Mouse (Mus musculus): ENCODE measurements around the gene Miga1. TPM values are rescaled to one million over a fixed set of nuclear protein-coding genes. Genes with fewer than 3 reads are reported as not detected.

Miga1 gene
- polyA plus RNA-seq, 1 experiment from 2014 or later = 24.0 TPM

GRCm38 (mm10) chr3:152347227-152347626 lies 7.0 kb upstream of the Miga1 start:
- Histone ChIP-seq H3K9me3 (replicated peaks) (no peaks in the 10 kb centered on the region), H3K4me3 (peak overlapping the region; percentile 76), H3K36me3 (no peaks in the 10 kb centered on the region), H3K9ac (peak overlapping the region; percentile 78), H3K4me1 (peaks cover 19% of the 10 kb centered on the region), H3K27me3 (no peaks in the 10 kb centered on the region), H3K27ac (no peak overlapping the region), H3K4me2 (replicated peaks) (peak overlapping the region; percentile 59)
- ATAC-seq (ENCODE audit: low FRiP score) = no peak
- 43% methylated on average over 3 of the region's 3 CpGs for WGBS

- Histone ChIP-seq H3K27ac (peak overlapping the region; percentile 72), H3K4me3 (peak overlapping the region; percentile 76), H3K9ac (peak overlapping the region; percentile 78), H3K36me3 (no peaks in the 10 kb centered on the region), H3K27me3 (no peaks in the 10 kb centered on the region), H3K9me3 (replicated peaks) (no peaks in the 10 kb centered on the region), H3K4me1 (peaks cover 19% of the 10 kb centered on the region), H3K4me2 (replicated peaks) (peak overlapping the region; percentile 59)
- ATAC-seq (ENCODE audit: low FRiP score) = peak; percentile 70
- WGBS = under 1% methylated on average over 32 of the region's 54 CpGs
Measured at GRCm38 (mm10) chr3:152346633-152347141, 6.5 kb upstream of the Miga1 start.

GRCm38 (mm10) chr3:152345732-152346632 lies 5.8 kb upstream of the Miga1 start, which contains the start of gene Usp33:
Gene Usp33 (plus strand): TSS chr3:152346478.
- Histone ChIP-seq H3K4me1 (peaks cover 19% of the 10 kb centered on the region), H3K36me3 (no peaks in the 10 kb centered on the region), H3K27ac (peak within 1 kb of the TSS; percentile 72), H3K4me2 (replicated peaks) (peak within 1 kb of the TSS; percentile 59), H3K4me3 (peak within 1 kb of the TSS; percentile 76), H3K9ac (peak within 1 kb of the TSS; percentile 78), H3K9me3 (replicated peaks) (no peaks in the 10 kb centered on the region), H3K27me3 (no peaks in the 10 kb centered on the region)
- peak; percentile 97 for ATAC-seq (ENCODE audit: low FRiP score)
- WGBS = 7% methylated on average over 40 of the region's 44 CpGs

GRCm38 (mm10) chr3:152342961-152343517 lies 2.8 kb upstream of the Miga1 start:
- Histone ChIP-seq H3K4me2 (replicated peaks) (no peak overlapping the region), H3K4me1 (peaks cover 11% of the 10 kb centered on the region), H3K9ac (no peak overlapping the region), H3K4me3 (no peak overlapping the region), H3K27me3 (no peaks in the 10 kb centered on the region), H3K27ac (no peak overlapping the region), H3K9me3 (replicated peaks) (no peaks in the 10 kb centered on the region), H3K36me3 (no peaks in the 10 kb centered on the region)
- ATAC-seq (ENCODE audit: low FRiP score) = no peak
- 93% methylated on average over 15 of the region's 15 CpGs for WGBS

- H3K4me1 ChIP-seq = peaks cover 4% of the 10 kb centered on the region
- no peaks in the 10 kb centered on the region for H3K27me3 ChIP-seq
- 79% methylated on average over 8 of the region's 8 CpGs for WGBS
Measured at GRCm38 (mm10) chr3:152336085-152336484, 4.1 kb downstream of the Miga1 start.

GRCm38 (mm10) chr3:152333641-152334040 lies 6.6 kb downstream of the Miga1 start:
- Histone ChIP-seq H3K9me3 (replicated peaks) (no peaks in the 10 kb centered on the region), H3K27me3 (no peaks in the 10 kb centered on the region), H3K4me1 (no peaks in the 10 kb centered on the region), H3K36me3 (peaks cover 48% of the 10 kb centered on the region), H3K4me3 (no peak overlapping the region), H3K4me2 (replicated peaks) (no peak overlapping the region), H3K27ac (no peak overlapping the region), H3K9ac (no peak overlapping the region)
- no peak for ATAC-seq (ENCODE audit: low FRiP score)
- WGBS = 95% methylated on average over 10 of the region's 10 CpGs

More at GRCm38 (mm10) chr3:152336085-152336484, 4.1 kb downstream of the Miga1 start:
- H3K4me2 ChIP-seq (replicated peaks) = no peak overlapping the region
- H3K4me3 ChIP-seq = no peak overlapping the region
- H3K9me3 ChIP-seq (replicated peaks) = no peaks in the 10 kb centered on the region
- no peak overlapping the region for H3K9ac ChIP-seq
- H3K27ac ChIP-seq = no peak overlapping the region
- no peak for ATAC-seq (ENCODE audit: low FRiP score)
- H3K36me3 ChIP-seq = peaks cover 48% of the 10 kb centered on the region

GRCm38 (mm10) chr3:152332545-152333300 lies 7.5 kb downstream of the Miga1 start:
- Histone ChIP-seq H3K4me3 (no peak overlapping the region), H3K4me1 (no peaks in the 10 kb centered on the region), H3K27ac (no peak overlapping the region), H3K36me3 (peaks cover 47% of the 10 kb centered on the region), H3K4me2 (replicated peaks) (no peak overlapping the region), H3K27me3 (no peaks in the 10 kb centered on the region), H3K9me3 (replicated peaks) (no peaks in the 10 kb centered on the region), H3K9ac (no peak overlapping the region)
- WGBS = 88% methylated on average over 15 of the region's 15 CpGs
- no peak for ATAC-seq (ENCODE audit: low FRiP score)

GRCm38 (mm10) chr3:152332104-152332503 lies 8.1 kb downstream of the Miga1 start:
- no peaks in the 10 kb centered on the region for H3K9me3 ChIP-seq (replicated peaks)
- H3K4me1 ChIP-seq = no peaks in the 10 kb centered on the region
- H3K27ac ChIP-seq = no peak overlapping the region
- no peak overlapping the region for H3K9ac ChIP-seq
- peaks cover 41% of the 10 kb centered on the region for H3K36me3 ChIP-seq
- no peak overlapping the region for H3K4me3 ChIP-seq
- no peak for ATAC-seq (ENCODE audit: low FRiP score)
- 98% methylated on average over 6 of the region's 6 CpGs for WGBS
- H3K4me2 ChIP-seq (replicated peaks) = no peak overlapping the region
- H3K27me3 ChIP-seq = no peaks in the 10 kb centered on the region

GRCm38 (mm10) chr3:152321765-152322547 lies 18.3 kb downstream of the Miga1 start:
- no peak overlapping the region for H3K4me2 ChIP-seq (replicated peaks)
- H3K9me3 ChIP-seq (replicated peaks) = no peaks in the 10 kb centered on the region
- peaks cover 20% of the 10 kb centered on the region for H3K36me3 ChIP-seq
- whole genome bisulfite sequencing = 98% methylated on average over 8 of the region's 8 CpGs
- H3K4me1 ChIP-seq = no peaks in the 10 kb centered on the region
- H3K27ac ChIP-seq = no peak overlapping the region
- no peak overlapping the region for H3K9ac ChIP-seq
- H3K27me3 ChIP-seq = no peaks in the 10 kb centered on the region
- no peak overlapping the region for H3K4me3 ChIP-seq
- ATAC-seq (ENCODE audit: low FRiP score) = no peak

- Histone ChIP-seq H3K36me3 (peaks cover 20% of the 10 kb centered on the region), H3K4me1 (no peaks in the 10 kb centered on the region), H3K9ac (no peak overlapping the region), H3K27me3 (no peaks in the 10 kb centered on the region), H3K4me2 (replicated peaks) (no peak overlapping the region), H3K27ac (no peak overlapping the region), H3K4me3 (no peak overlapping the region), H3K9me3 (replicated peaks) (no peaks in the 10 kb centered on the region)
- WGBS = 95% methylated on average over 10 of the region's 10 CpGs
- ATAC-seq (ENCODE audit: low FRiP score) = no peak
Measured at GRCm38 (mm10) chr3:152320972-152321645, 19.1 kb downstream of the Miga1 start.

Measured in hindbrain, embryonic 12.5 days (tissue).